In the genomic region with DNA sequence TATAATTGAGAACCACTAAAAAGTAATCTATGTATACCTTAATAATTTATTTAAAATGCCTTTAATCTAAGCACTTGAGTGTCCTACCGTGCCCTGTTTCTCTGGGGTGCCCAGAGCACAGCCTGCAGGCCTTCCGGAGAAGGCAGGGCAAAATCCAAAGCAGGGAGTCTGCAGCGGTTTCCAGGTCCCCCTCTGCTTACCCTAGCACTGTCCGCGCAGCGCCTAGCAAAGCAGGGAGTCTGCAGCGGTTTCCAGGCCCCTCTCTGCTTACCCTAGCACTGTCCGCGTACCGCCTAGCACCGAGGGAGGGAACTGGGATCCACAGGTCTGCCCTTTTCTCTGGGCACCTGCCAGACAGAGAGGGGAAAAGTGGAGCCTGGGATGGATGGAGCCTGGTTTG, we compare ENCODE assay signal across 8 mouse cellular contexts.
A peak's percentile ranks its signal among the peaks of the same experiment; 100 is the strongest.
DNase-seq lines count a peak whose midpoint lies in the region; ATAC-seq and TF ChIP-seq lines count a peak whose summit lies in the region.

No protein-coding gene starts in this region.

- H3K9me3 ChIP-seq in embryonic facial prominence, embryonic 12.5 days: no peaks in the 10 kb centered on the region
- H3K9me3 ChIP-seq in midbrain, embryonic 12.5 days: no peaks in the 10 kb centered on the region

- H3K4me2 ChIP-seq in embryonic facial prominence, embryonic 12.5 days (replicated peaks): no peak overlapping the region
- H3K4me2 ChIP-seq in midbrain, embryonic 12.5 days (replicated peaks): 0 out of 2 replicates have a peak overlapping the region, but pooled peaks have one; percentile 17

- H3K36me3 ChIP-seq in embryonic facial prominence, embryonic 12.5 days: 0 out of 2 replicates have a peak, but pooled peaks cover 3% of the 10 kb centered on the region
- H3K36me3 ChIP-seq in midbrain, embryonic 12.5 days: no peaks in the 10 kb centered on the region

- H3K4me1 ChIP-seq in embryonic facial prominence, embryonic 12.5 days: peaks cover 11% of the 10 kb centered on the region; the same call in 1 of the 2 replicates
- peaks cover 13% of the 10 kb centered on the region for H3K4me1 ChIP-seq in midbrain, embryonic 12.5 days

- 12% methylated on average over 11 of the region's 11 CpGs for WGBS in embryonic facial prominence, embryonic 12.5 days
- 8% methylated on average over 11 of the region's 11 CpGs for WGBS in midbrain, embryonic 12.5 days

- DNase-seq in brain, embryonic 14.5 days (ENCODE audit: low read depth): peak; percentile 69
- peak; percentile 47 for DNase-seq in kidney, adult 9 months
- DNase-seq in ovary, postnatal 10 days (ENCODE audit: low spot score): no peak
- DNase-seq in right cerebral cortex, postnatal 10 days (ENCODE audit: low spot score in 2 of 2): no peak
- DNase-seq in layer of hippocampus, adult 9-10 months (ENCODE audit: low spot score): no peak

- peak; percentile 53; the same call in 1 of the 2 replicates for TF ChIP-seq CTCF in brain, embryonic 14.5 days (IDR thresholded peaks at IDR 0.05; ENCODE audit: borderline replicate concordance, extremely low read depth, insufficient read depth, insufficient read length)

- ATAC-seq in embryonic facial prominence, embryonic 12.5 days (ENCODE audit: insufficient number of reproducible peaks, insufficient read depth, low FRiP score, low TSS enrichment): 0 out of 2 replicates have a peak, but pooled peaks have one; percentile 23
- peak; percentile 64 for ATAC-seq in midbrain, embryonic 12.5 days (ENCODE audit: low FRiP score, low read depth)
- ATAC-seq in megakaryocyte, adult 5-6 weeks (ENCODE audit: poor library complexity, severe bottlenecking): no peak

- H3K27me3 ChIP-seq in embryonic facial prominence, embryonic 12.5 days: no peaks in the 10 kb centered on the region
- H3K27me3 ChIP-seq in midbrain, embryonic 12.5 days: no peaks in the 10 kb centered on the region

- H3K27ac ChIP-seq in embryonic facial prominence, embryonic 12.5 days: no peak overlapping the region
- H3K27ac ChIP-seq in midbrain, embryonic 12.5 days (replicated peaks): peak overlapping the region; percentile 58

- H3K4me3 ChIP-seq in embryonic facial prominence, embryonic 12.5 days: no peak overlapping the region
- no peak overlapping the region for H3K4me3 ChIP-seq in midbrain, embryonic 12.5 days

- no peak overlapping the region for H3K9ac ChIP-seq in embryonic facial prominence, embryonic 12.5 days
- H3K9ac ChIP-seq in midbrain, embryonic 12.5 days (replicated peaks): no peak overlapping the region; the same call in 1 of the 2 replicates

- TF ChIP-seq POLR2A in brain, embryonic 14.5 days (IDR thresholded peaks at IDR 0.05; ENCODE audit: borderline replicate concordance, extremely low read depth, insufficient read depth, insufficient read length, poor library complexity, severe bottlenecking): no peak

Comparison
In these comparisons a context has a peak if more than half of its experiments do, and no peak if none do; other contexts are left out.
1. DNase-seq: peak in brain, embryonic 14.5 days (single experiment) and kidney, adult 9 months (single experiment); none in ovary, postnatal 10 days (single experiment), right cerebral cortex, postnatal 10 days (0 of 2) and layer of hippocampus, adult 9-10 months (single experiment).